Mouse (Mus musculus) adipose tissue, adult 10 weeks (tissue): Measurements from ENCODE around the gene Rpusd2. TPM values are rescaled to one million over a fixed set of nuclear protein-coding genes. Genes with fewer than 3 reads are reported as not detected.

ENCODE experiments used
- polyA plus RNA-seq: library from polyadenylated mRNA; stranded (reverse); fragments of 350-450 nt; fragmentation: Illumina TruSeq; extraction: RNeasy Lipid Tissue Mini Kit (QIAGEN cat#74804); gene quantifications from one replicate; pipeline ENCODE4 v1.2.3, GENCODE M21; 2014; ENCODE audit warnings: low read depth, low replicate concordance

Gene Rpusd2
- 2.4 TPM for polyA plus RNA-seq

DNA sequence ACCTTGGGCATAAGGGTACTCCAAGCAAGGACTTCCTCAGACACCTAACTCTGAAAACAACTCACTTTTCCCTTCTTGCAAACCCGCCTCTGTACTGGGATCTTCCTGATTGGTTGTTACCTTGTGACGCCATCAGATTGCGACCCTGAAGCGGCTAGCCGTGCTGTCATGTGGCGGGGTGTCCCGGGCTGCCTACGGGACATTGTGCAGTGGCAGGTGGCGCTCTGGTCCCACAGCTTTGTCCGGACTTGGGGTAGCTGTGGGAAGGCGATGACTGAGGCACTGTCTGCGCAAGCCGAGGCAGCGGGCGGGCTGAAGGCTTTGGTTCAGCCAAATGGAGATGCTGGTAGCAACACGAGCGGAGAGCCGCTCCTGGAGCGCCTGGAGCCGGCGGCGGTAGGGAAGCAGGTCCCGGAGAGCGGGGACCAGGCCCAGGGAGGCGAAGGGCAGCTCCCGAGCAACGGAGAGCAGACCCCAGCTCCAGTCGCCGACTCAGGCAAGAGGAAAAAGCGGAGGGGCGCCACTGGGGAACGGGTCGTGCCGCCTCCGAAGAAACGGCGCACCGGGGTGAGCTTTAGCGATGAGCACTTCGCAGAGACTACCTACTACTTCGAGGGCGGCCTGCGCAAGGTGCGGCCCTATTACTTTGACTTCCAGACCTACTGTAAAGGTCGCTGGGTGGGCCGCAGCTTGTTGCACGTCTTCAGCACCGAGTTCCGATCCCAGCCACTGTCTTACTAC, at the start of gene Rpusd2:
TSS of gene Rpusd2 (plus strand) at position 135 of the 741 bp plus-strand sequence.

DNA sequence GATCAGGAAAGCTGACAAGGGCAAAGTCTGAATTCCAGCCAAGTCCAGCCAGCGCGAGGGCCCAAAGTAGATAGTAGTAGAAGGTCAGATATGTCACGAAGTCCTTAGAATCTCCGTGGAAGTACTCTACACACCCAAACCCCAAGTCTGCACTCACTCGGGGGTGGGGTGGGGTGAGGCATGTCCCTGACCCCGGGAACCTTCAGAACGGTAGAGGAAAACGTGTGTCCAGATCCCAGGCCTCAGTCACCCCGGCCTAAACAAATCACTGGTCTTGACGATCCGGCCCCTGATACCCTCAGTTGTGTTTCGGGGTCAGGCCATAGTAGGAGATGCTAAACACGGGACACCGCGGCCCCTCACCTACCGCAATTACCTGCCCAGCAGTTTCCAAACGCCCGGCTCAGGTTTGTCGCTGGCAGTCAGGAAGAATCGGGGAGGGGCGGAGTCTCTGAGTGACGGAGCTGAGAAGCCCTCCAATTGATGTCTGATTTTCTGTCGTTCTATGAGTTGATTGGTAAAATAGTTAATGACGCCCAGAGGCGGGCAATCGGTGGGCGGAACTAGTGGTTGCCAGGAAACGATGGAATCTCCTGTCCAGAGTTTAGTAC, 5.5 kb upstream of the Rpusd2 start, which contains the start of gene Ccdc32:
TSS of gene Ccdc32 (minus strand) at position 453 of the 611 bp plus-strand sequence.

DNA sequence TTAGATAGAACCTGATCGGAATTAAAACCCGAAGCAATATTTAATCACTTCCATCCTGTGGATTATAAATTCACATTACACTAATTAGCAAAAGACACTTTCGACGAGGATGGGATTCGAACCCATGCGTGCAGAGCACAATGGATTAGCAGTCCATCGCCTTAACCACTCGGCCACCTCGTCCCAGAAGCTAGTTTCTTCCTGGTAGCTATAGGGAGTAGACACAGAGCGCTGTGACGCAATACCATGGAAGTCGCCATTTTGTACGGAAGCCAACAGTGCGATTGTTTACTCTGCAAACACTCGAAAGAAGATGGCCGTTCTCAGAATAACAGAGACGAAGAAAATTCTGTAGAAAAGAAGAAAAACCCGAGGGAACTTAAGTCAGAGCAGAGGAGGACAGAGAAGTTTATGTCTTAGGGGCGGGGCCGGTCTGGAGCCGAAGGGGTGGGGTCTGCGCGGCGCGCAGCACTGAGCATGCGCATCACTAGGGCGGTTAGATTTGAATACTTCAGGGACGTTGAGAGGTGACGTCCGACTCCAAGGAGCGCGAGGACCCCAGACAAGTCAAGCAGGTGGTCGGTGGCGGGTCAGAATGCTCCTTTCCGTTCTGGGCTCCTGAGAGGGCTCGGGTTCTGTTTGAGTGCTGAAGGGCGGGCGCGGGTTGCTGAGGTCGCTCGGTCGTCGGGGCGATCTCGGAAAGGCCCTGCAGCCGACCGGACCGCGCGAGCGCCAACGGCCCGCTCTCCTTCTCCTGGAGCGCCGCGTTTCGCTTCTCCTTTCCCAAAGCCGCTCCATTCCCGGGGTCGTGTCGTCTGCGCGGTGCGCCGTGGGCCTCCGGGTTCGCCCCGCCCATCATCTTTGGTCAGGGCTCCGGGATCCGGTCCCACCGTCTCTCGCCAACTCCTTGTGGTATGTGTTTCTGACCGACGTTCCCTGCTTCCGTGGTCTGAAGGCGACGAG, 12.3 kb downstream of the Rpusd2 start, which contains the start of gene Knl1:
TSS of gene Knl1 (plus strand) at position 471 of the 963 bp plus-strand sequence.

Other genes with a start within 250 kb of the Rpusd2 start
- 6.8 TPM for gene Knstrn, start 220.8 kb upstream of the Rpusd2 start, polyA plus RNA-seq
- 187 TPM for gene Ivd, start 172.8 kb upstream of the Rpusd2 start, polyA plus RNA-seq
- 24.3 TPM for gene Bahd1, start 134.4 kb upstream of the Rpusd2 start, polyA plus RNA-seq
- gene Chst14, start 108.3 kb upstream of the Rpusd2 start, polyA plus RNA-seq: 7.8 TPM
- 14.2 TPM for gene Ccdc32, start 5.4 kb upstream of the Rpusd2 start, polyA plus RNA-seq
- gene Knl1, start 12.3 kb downstream of the Rpusd2 start, polyA plus RNA-seq: 0.26 TPM
- 0.98 TPM for gene Rad51, start 78.0 kb downstream of the Rpusd2 start, polyA plus RNA-seq
- gene Rmdn3, start 122.2 kb downstream of the Rpusd2 start, polyA plus RNA-seq: 34.6 TPM
- gene Gchfr, start 133.0 kb downstream of the Rpusd2 start, polyA plus RNA-seq: 9.1 TPM
- gene Gm14137, start 139.7 kb downstream of the Rpusd2 start, polyA plus RNA-seq: not detected
- gene Zfyve19, start 173.8 kb downstream of the Rpusd2 start, polyA plus RNA-seq: 36.8 TPM
- gene Dnajc17, start 174.0 kb downstream of the Rpusd2 start, polyA plus RNA-seq: 26.7 TPM
- 1.9 TPM for gene Ppp1r14d, start 195.1 kb downstream of the Rpusd2 start, polyA plus RNA-seq
- gene Spint1, start 202.6 kb downstream of the Rpusd2 start, polyA plus RNA-seq: 42.5 TPM
- gene Rhov, start 236.5 kb downstream of the Rpusd2 start, polyA plus RNA-seq: 0.47 TPM